Mouse (Mus musculus): ENCODE measurements around the gene Fpgs. TPM values are rescaled to one million over a fixed set of nuclear protein-coding genes. Genes with fewer than 3 reads are reported as not detected.

The Fpgs gene
- total RNA-seq (2021) = 1 to 10 TPM; 4.2 to 6.0 TPM

DNA sequence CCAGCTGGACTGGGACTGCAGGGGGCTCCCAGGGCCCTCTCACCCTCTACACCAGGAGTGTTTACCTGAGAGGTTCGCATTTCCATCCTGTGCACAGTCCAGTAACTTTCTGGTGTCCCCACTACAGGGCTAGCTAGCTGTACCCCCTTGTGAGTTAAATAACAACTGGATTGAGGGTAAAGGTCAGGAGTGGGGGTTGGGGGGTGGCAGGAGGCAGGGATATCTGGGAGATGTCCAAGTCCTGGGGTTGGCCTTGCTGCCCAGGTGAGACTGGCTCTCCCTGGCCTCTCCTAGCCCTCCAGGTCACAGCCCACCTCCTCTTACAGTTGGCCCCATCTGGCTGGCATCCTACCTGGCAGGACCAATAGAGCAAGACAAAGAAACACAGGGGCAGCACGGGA is at the start of gene Fpgs:
Fpgs (minus strand) TSS at position 125 of the 401 bp plus-strand sequence.
- intact Hi-C loops (cut with DNase I) = no loop called here
- no peak for DNase-seq (ENCODE audit: low spot score)

DNA sequence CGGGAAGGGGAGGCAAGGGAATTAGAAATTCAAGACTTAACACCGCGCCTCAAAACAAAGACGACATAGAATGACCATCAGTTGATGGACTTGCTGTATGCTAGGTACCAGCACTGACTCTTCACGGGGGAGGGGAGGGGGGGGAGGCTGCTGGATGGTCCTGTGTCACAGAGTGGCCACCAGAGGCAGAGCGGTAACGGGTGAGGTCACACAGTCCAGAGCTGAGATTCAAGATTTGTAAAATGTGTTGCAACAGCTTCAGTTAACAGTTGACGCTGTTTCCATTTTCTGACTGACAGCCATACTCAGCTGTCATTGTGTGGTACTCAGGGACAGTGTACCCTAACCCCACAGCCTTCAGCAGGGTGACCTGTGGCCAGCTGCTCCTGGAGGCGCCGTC is 48.2 kb upstream of the Fpgs start:
- no peak for DNase-seq (ENCODE audit: low spot score)
- intact Hi-C loops (cut with DNase I) = loop anchor here (2.0 kb wide), 1 partner anchor 15 kb away; no protein-coding TSS in a partner anchor

DNA sequence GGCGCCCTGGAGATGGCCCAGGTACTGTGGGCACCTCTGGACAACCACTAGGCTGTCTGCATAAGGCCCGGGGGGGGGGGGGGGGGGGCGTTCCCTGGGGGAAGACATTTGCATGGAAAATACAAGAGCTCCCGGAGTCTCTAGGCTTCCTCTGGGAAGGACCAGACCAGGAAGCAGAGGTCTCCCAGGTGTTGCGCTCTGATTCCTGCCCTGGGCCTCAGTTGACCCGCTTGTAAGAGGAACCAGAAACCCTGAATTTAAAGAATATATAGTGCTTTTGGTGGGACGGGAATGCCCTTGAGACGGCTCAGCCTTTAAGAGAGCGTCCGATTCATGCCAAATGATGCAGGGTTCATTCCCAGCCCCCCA is 47.7 kb upstream of the Fpgs start:
- intact Hi-C loops (cut with DNase I) = loop anchor here (2.0 kb wide), 1 partner anchor 15 kb away; no protein-coding TSS in a partner anchor
- no peak for DNase-seq (ENCODE audit: low spot score)

DNA sequence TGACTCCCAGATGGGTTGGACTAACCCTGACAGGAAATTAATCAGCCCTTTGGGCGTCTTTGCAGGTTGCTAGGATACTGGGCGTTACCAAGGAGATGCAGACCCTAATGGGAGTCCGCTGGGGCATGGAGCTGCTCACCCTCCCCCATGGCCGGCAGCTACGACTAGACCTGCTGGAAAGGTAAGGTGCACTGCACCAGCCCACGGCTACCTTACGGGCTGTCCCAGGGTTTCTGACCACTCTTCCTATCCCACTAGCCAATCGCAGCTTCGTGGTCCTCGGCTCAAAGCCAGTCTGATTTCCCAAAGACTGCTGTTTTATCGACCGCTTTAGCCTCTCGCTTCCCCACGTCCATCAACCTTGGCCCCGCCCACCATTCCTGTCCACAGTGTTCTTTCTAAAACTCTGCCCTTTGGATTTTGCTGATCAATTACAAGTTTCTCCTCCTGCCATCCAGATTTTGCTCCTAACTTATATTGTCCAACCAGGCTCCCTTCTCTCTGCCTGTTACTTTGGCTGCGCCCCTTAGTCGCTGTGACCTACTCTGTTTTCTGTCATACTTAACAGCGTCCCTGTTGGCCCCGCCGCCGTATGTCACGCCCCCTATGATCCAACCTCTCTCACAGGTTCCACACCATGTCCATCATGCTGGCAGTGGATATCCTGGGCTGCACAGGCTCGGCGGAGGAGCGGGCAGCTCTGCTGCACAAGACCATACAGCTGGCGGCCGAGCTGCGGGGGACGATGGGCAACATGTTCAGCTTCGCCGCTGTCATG is 47.1 kb upstream of the Fpgs start:
- no peak for DNase-seq (ENCODE audit: low spot score)
- intact Hi-C loops (cut with DNase I) = no loop called here

- DNase-seq (ENCODE audit: low spot score) = no peak
Observed at GRCm38 (mm10) chr2:32750199-32750598, 46.3 kb upstream of the Fpgs start.

GRCm38 (mm10) chr2:32749082-32749481 is 45.1 kb upstream of the Fpgs start:
- no peak for DNase-seq (ENCODE audit: low spot score)
- intact Hi-C loops (cut with DNase I) = no loop called here

More at GRCm38 (mm10) chr2:32750199-32750598, 46.3 kb upstream of the Fpgs start:
- intact Hi-C loops (cut with DNase I) = no loop called here

DNA sequence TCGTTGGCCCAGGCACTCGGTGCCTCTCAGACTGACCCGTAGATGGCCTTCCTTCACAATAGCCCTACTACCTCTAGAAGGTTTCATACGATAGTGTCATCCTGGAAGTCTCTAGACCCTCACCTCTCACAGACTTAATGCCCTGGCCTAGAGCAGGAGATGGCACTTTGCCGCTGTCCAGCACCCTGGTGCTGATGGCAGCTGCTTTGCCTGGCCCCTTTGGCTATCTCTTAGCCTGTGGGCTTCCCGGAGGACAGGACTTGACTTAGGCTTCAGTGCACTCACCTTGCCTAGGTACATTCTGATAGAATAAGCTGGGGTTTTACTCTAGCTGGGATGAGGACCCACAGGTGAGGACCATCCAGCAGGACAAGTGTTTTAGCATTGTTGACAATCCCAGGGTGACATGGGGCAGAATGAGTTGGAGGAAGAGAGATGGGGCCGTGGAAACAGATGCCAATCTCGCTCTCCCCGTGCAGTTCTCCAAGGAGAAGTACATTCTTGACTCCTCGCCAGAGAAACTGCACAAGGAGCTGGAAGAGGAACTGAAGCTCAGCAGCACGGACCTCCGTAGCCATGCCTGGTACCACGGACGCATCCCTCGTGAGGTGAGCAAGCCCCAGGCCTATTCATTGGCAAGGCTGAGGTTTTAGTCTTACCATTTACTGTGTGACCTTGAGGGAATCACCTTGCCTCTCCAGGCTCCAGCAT is 40.5 kb upstream of the Fpgs start:
- DNase-seq (ENCODE audit: low spot score) = no peak
- intact Hi-C loops (cut with DNase I) = no loop called here

DNA sequence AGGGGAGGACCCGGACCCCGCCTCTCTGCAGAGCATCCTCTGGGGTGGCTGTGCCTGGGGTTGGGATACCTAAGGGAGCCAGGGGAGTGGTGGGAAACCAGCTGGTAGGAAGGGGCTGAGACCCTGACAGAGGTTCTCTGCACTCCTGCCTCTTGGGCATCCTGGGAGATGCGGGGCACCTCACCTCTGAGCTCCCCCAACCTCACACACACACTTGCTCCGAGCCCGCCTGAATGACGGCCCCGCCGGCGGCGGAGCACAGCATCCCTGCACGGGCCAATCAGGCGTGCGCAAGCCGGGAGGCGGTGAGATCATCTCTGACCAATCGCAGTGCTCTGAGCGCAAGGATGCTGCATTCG is 38.2 kb upstream of the Fpgs start:
- DNase-seq (ENCODE audit: low spot score) = no peak
- intact Hi-C loops (cut with DNase I) = no loop called here

- peak; percentile 48 for DNase-seq (ENCODE audit: low spot score)
- intact Hi-C loops (cut with DNase I) = no loop called here
Observed at GRCm38 (mm10) chr2:32741273-32742172, 37.6 kb upstream of the Fpgs start.

GRCm38 (mm10) chr2:32740916-32741272 is 36.9 kb upstream of the Fpgs start, which contains the start of gene 6330409D20Rik:
TSS of gene 6330409D20Rik (minus strand) at chr2:32741016.
- no peak for DNase-seq (ENCODE audit: low spot score)
- intact Hi-C loops (cut with DNase I) = no loop called here

GRCm38 (mm10) chr2:32739311-32739710 is 35.4 kb upstream of the Fpgs start:
- DNase-seq (ENCODE audit: low spot score) = no peak
- intact Hi-C loops (cut with DNase I) = no loop called here

GRCm38 (mm10) chr2:32737008-32737407 is 33.1 kb upstream of the Fpgs start:
- intact Hi-C loops (cut with DNase I) = loop anchor here (2.0 kb wide), 1 partner anchor 16 kb away; no protein-coding TSS in a partner anchor
- DNase-seq (ENCODE audit: low spot score) = no peak

- intact Hi-C loops (cut with DNase I) = loop anchor here (2.0 kb wide), 1 partner anchor 16 kb away; no protein-coding TSS in a partner anchor
Observed at GRCm38 (mm10) chr2:32736306-32736829, 32.4 kb upstream of the Fpgs start.

GRCm38 (mm10) chr2:32734933-32735332 is 31.0 kb upstream of the Fpgs start:
- intact Hi-C loops (cut with DNase I) = no loop called here
- peak; percentile 78 for DNase-seq (ENCODE audit: low spot score)

More at GRCm38 (mm10) chr2:32736306-32736829, 32.4 kb upstream of the Fpgs start:
- no peak for DNase-seq (ENCODE audit: low spot score)

GRCm38 (mm10) chr2:32734480-32734879 is 30.5 kb upstream of the Fpgs start:
- intact Hi-C loops (cut with DNase I) = no loop called here
- no peak for DNase-seq (ENCODE audit: low spot score)

DNA sequence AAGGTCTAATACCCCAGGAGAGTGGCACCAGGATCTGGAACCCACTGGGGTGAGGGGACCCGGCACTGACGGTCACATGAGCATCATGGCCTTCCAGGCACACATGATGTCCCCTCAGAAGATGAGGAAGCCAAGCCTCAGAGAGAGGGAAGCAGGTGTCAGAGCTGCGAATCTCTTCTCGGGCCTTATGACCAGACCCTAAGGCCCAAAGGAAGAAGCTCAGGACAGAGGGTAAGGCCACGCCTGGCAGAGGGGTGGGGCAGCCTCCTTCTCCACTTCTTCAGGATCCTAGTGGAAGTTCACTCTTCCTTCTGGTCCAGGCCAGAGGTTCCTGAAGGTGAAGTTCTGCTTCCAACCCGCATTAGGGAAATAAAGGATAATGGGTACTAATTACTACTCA is 28.8 kb upstream of the Fpgs start:
- no peak for DNase-seq (ENCODE audit: low spot score)

GRCm38 (mm10) chr2:32731911-32732310 is 28.0 kb upstream of the Fpgs start:
- no peak for DNase-seq (ENCODE audit: low spot score)
- intact Hi-C loops (cut with DNase I) = no loop called here

More for the DNA sequence above, 28.8 kb upstream of the Fpgs start:
- intact Hi-C loops (cut with DNase I) = no loop called here

GRCm38 (mm10) chr2:32730854-32731253 is 26.9 kb upstream of the Fpgs start:
- DNase-seq (ENCODE audit: low spot score) = no peak

GRCm38 (mm10) chr2:32729547-32729946 is 25.6 kb upstream of the Fpgs start:
- intact Hi-C loops (cut with DNase I) = no loop called here

More at GRCm38 (mm10) chr2:32730854-32731253, 26.9 kb upstream of the Fpgs start:
- intact Hi-C loops (cut with DNase I) = no loop called here

DNA sequence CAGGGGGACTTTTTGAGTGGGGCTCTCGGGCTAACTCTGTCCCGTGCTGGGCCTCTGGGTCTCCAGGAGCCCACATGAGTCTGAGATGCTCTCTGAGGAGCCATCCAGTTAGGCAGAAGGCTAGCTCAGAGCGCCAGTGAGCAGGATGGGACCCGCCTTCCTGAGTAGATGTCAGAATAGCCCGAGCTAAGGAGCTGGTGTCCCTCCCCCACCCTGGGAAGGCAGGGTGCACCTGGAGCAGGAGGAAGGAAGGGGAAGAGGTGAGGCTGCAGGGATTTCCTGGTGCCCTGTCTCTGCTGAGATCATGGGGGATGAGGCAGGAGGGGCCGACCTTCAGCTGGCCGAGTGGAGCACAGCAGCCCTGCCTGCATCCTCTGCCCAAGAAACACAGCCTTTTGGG is 24.5 kb upstream of the Fpgs start:
- peak; percentile 77 for DNase-seq (ENCODE audit: low spot score)
- intact Hi-C loops (cut with DNase I) = no loop called here

More at GRCm38 (mm10) chr2:32729547-32729946, 25.6 kb upstream of the Fpgs start:
- DNase-seq (ENCODE audit: low spot score) = no peak
